Mouse (Mus musculus) gastrocnemius, postnatal 14 days (tissue): ENCODE data around the gene Slc31a2. TPM values are rescaled to one million over a fixed set of nuclear protein-coding genes. Genes with fewer than 3 reads are reported as not detected.

ENCODE experiments used
- DNase-seq: peaks from one replicate; pipeline ENCODE4 v3.0.0; 2021; ENCODE audit warnings: mixed read lengths
- intact Hi-C: fragments of 180-260 bp; cut with DNase I; formaldehyde crosslinking; loops from one replicate; pipeline ENCODE4 v1.15.1; 2025; ENCODE audit warnings: low total_unique reads
- total RNA-seq, 2 experiments: library from RNA; stranded (reverse); gene quantifications; 2 replicates each; pipeline ENCODE4 v1.2.3; 2021

Gene Slc31a2
- total RNA-seq, 2 experiments from 2014 or later = 4.8 to 6.0 TPM

GRCm38 (mm10) chr4:62306840-62307239 is 44.5 kb downstream of the Slc31a2 start:
- no peak for DNase-seq
- intact Hi-C loops = no loop called here

GRCm38 (mm10) chr4:62308406-62308805 is 46.0 kb downstream of the Slc31a2 start:
- intact Hi-C loops = no loop called here
- DNase-seq = no peak

GRCm38 (mm10) chr4:62312821-62313220 is 50.5 kb downstream of the Slc31a2 start:
- no peak for DNase-seq
- intact Hi-C loops = no loop called here

GRCm38 (mm10) chr4:62313641-62314211 is 51.4 kb downstream of the Slc31a2 start:
- DNase-seq = no peak
- intact Hi-C loops = no loop called here

GRCm38 (mm10) chr4:62314516-62314915 is 52.2 kb downstream of the Slc31a2 start:
- DNase-seq = no peak

GRCm38 (mm10) chr4:62316456-62316855 is 54.1 kb downstream of the Slc31a2 start:
- intact Hi-C loops = no loop called here
- DNase-seq = no peak

More at GRCm38 (mm10) chr4:62314516-62314915, 52.2 kb downstream of the Slc31a2 start:
- intact Hi-C loops = no loop called here

DNA sequence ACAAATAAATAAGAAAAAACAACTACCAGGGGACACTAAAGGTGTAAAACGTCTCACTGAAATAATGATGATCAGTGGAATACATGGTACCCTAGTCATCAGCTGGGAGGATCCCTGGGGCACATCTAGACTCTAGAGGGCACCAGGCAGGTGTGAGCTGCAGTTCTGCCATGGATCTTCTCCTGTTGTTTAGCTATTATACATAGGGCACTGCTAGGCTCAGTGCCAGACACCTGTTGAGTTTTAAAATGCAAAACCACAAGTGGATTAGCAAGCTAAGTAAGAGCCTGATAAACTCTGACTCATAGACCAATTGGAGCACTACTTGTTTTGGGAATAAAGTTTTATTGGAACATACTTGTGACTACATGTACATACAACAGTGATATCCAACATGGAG is 55.9 kb downstream of the Slc31a2 start:
- no peak for DNase-seq
- intact Hi-C loops = no loop called here

GRCm38 (mm10) chr4:62322684-62323083 is 60.3 kb downstream of the Slc31a2 start:
- no peak for DNase-seq
- intact Hi-C loops = no loop called here

- DNase-seq = no peak
- intact Hi-C loops = no loop called here
Measured at GRCm38 (mm10) chr4:62326111-62326510, 63.7 kb downstream of the Slc31a2 start.

GRCm38 (mm10) chr4:62328941-62329660 is 66.7 kb downstream of the Slc31a2 start:
- no peak for DNase-seq
- intact Hi-C loops = no loop called here

DNA sequence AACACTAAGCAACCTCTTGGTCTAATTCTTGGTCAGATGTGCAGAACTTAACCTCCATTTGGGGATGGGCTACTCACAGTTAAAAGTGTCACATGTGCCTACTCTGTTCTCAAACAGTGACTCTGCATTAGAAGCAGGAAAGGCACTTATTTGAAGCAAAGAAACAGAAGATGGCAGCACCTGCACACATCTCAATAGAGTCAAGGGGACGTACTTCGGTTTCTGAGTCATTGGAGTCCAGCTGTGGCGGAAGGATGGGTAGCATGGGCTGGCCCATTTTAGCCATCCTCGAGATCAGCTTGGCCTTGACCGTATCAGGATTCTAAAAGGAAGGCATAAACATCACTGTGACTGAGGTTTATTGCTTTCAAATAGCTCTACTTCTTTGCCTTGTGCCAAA is 69.6 kb downstream of the Slc31a2 start:
- intact Hi-C loops = no loop called here
- no peak for DNase-seq

DNA sequence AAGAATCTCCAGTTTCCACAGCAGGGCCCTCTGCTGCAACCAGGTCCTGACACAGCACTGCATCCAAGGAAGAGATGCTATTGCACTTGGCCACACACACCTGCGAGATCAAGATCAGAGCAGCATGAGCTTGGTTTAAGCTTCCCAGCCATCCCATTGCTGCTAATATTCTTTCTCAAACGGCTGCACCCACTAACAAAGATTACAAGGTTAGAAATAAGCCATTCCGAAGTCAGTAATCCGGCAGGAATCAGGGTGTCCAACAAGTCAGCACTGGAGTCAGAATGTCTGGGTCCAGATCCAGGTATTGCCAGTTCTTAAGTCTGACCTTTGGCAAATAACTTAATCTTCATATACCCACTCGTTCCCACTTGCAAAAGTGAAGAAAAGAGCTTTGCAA is 76.2 kb downstream of the Slc31a2 start:
- no peak for DNase-seq
- intact Hi-C loops = no loop called here

GRCm38 (mm10) chr4:62344000-62344399 is 81.6 kb downstream of the Slc31a2 start:
- DNase-seq = no peak
- intact Hi-C loops = no loop called here

- no peak for DNase-seq
- intact Hi-C loops = loop anchor here (5.0 kb wide), 1 partner anchor 161 kb away; no protein-coding TSS in a partner anchor
Measured at GRCm38 (mm10) chr4:62345827-62346226, 83.5 kb downstream of the Slc31a2 start.

DNA sequence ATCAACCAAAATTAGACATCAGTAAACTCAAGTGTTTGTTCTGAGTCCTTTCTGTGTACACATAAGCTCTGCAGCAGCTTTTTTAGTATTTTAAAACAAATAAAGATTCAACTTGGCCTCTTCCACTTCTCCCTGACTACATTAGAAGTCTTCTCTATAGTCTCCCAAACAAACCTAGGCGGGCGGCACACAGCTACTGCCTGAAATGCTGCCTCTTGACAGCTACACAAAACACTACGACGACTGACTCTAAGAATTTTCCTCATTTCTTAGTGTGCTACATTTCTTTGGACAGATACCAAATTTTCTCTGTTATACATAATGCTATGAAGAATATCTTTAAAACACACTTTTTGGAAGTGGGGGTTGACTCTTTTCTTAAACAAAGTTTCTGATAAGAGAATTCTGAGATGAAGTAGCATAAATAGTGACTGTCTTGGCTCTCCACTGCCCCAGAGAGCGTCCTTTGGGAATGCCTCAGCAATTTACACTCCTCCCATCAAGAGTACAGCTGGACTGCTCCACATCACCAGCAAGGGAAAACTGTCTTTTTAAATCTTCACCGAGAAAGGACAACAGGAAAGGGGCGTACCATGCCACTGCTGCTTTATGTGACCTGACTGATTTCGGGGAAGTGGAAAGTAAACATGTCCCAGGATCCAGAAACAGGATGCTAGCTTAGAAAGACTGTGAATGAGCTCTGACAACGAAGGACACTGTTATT is 85.4 kb downstream of the Slc31a2 start:
- DNase-seq = no peak
- intact Hi-C loops = loop anchor here (5.0 kb wide), 1 partner anchor 160 kb away; no protein-coding TSS in a partner anchor

Other genes with a start within 250 kb of the Slc31a2 start
- not detected for gene Mup20, start 208.4 kb upstream of the Slc31a2 start, total RNA-seq
- not detected for gene Mup3, start 175.2 kb upstream of the Slc31a2 start, total RNA-seq
- gene Mup21, start 111.7 kb upstream of the Slc31a2 start, total RNA-seq = not detected
- 1 to 10 TPM; 1.9 to 2.0 TPM for gene Zfp37, start 31.5 kb upstream of the Slc31a2 start, total RNA-seq
- gene Fkbp15, start 98.0 kb downstream of the Slc31a2 start, total RNA-seq = 10 to 100 TPM; 14.4 to 15.9 TPM
- gene Slc31a1, start 98.2 kb downstream of the Slc31a2 start, total RNA-seq = 10 to 100 TPM; 12.2 to 13.3 TPM
- 10 to 100 TPM; 40.5 to 46.3 TPM for gene Cdc26, start 146.1 kb downstream of the Slc31a2 start, total RNA-seq
- 10 to 100 TPM; 13.7 to 13.8 TPM for gene Prpf4, start 146.2 kb downstream of the Slc31a2 start, total RNA-seq
- gene Rnf183, start 172.7 kb downstream of the Slc31a2 start, total RNA-seq = not detected
- gene Wdr31, start 208.3 kb downstream of the Slc31a2 start, total RNA-seq = under 1 TPM; 0.31 to 0.37 TPM
- gene Bspry, start 217.5 kb downstream of the Slc31a2 start, total RNA-seq = under 1 TPM; 0.24 to 0.53 TPM
- gene Hdhd3, start 240.9 kb downstream of the Slc31a2 start, total RNA-seq = 1 to 10 TPM; 3.1 to 3.5 TPM